Mouse (Mus musculus) left cerebral cortex, adult 2 months (tissue): Measurements from ENCODE around the gene Olfr1216. TPM values are rescaled to one million over a fixed set of nuclear protein-coding genes. Genes with fewer than 3 reads are reported as not detected.
"Not testable (repeated sequence)": the region's sequence is repeated elsewhere in the genome, so short reads cannot be mapped to it uniquely, and the experiment has no call there.

Experiments
- DNase-seq, 2 experiments: peaks; one replicate each; pipeline ENCODE4 v3.0.0; 2021 to 2022; ENCODE audit warnings: low spot score in 2 of 2, mixed read lengths in 1 of 2; ENCODE audit errors: extremely low spot score in 1 of 2
- H3K27ac ChIP-seq: fragments of 200-600 bp; 2 replicates; pipeline ENCODE4 v1.8.1; 2022
- H3K4me3 ChIP-seq: fragments of 200-600 bp; 2 replicates; pipeline ENCODE4 v1.8.1; 2022
- CTCF ChIP-seq: fragments of 200-600 bp; IDR thresholded peaks from 2 replicates; pipeline ENCODE4 v1.8.1; 2022; ENCODE audit warnings: antibody characterized with exemption, mild to moderate bottlenecking, moderate library complexity
- intact Hi-C: fragments of 180-260 bp; cut with DNase I; formaldehyde crosslinking; loops from one replicate; pipeline ENCODE4 v1.15.1; 2025
- long read RNA-seq, 2 experiments: library from polyadenylated mRNA; stranded (forward); transcript quantifications; one replicate each; pipeline ENCODE4 v2.0.0; 2021; ENCODE audit warnings: borderline mapping rate in 2 of 2
- total RNA-seq, 2 experiments: library from RNA; stranded (reverse); gene quantifications; 2 replicates each; pipeline ENCODE4 v1.2.3; 2021

Olfr1216 gene
- not detected for total RNA-seq
- long read RNA-seq, experiment 1, result 0 reads
- long read RNA-seq, experiment 2, result 0 reads

DNA sequence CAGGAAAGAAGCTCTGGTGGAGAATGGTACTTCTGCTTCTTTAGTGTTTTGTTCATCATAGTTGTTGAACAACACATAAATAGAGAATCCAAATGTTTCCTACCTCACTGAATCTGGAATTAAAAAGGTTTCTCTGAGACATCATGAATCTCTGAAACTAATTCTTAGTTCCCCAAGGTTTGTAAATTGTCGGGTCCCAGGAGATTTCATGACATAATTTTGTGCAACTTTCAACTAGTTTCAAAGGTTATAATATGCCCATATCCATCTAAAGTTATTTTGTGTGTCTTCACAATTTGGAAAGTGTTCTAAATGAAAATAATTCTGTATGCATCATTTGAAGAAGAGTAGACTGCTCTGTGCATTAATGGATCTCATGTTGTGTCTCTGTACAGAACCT, at the start of gene Olfr1216:
Olfr1216 (minus strand) TSS at position 101 of the 400 bp plus-strand sequence.
- no peak within 1 kb of the TSS for H3K4me3 ChIP-seq
- no peak for TF ChIP-seq CTCF
- no peak for DNase-seq
- intact Hi-C loops, result no loop called here
- H3K27ac ChIP-seq, result no peak within 1 kb of the TSS

DNA sequence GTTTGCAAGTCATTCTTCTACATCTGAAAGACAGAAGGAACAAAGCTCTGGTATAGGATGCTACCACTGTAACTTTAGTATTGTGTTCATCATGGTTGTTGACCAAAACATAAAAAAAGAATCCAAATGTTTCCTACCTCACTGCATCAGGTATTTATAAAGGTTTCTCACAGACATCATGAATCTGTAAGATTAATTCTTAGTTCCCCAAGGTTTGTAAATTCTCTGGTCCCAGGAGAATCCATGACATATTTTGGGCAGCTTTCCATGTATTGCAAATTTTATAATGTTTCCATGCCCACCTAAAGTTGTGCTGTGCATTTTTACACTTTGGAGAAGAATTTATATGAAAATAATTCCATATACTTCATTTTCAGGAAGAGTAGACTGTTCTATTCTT, 42.9 kb upstream of the Olfr1216 start, which contains the start of gene Olfr1218:
Olfr1218 (minus strand) TSS at position 101 of the 400 bp plus-strand sequence.
- TF ChIP-seq CTCF, result no peak

DNA sequence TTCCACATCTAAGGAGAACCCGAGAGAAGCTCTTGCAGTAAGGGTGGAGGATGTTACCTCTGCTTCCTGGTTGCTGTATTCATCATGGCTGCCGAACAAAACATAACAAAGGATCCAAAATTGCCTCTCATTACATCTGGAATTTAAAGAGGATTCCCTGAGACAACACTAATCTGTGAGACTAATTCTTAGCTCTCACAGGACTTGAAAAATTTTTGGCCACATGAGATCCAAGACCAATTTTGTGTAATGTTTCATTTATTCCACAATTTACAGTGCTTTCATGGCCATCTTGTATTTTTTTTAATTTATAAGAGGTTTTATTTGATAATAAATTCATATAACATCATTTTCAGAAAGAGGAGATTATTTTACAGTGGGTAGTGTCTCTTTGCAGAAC, 13.8 kb upstream of the Olfr1216 start, which contains the start of gene Olfr1217:
Olfr1217 (minus strand) TSS at position 101 of the 400 bp plus-strand sequence.
- no peak for TF ChIP-seq CTCF
- DNase-seq, result no peak
- intact Hi-C loops, result no loop called here

More for the DNA sequence above, 42.9 kb upstream of the Olfr1216 start, which contains the start of gene Olfr1218:
- DNase-seq, result no peak
- H3K27ac ChIP-seq, result no peak within 1 kb of the TSS
- no peak within 1 kb of the TSS for H3K4me3 ChIP-seq
- intact Hi-C loops, result no loop called here

DNA sequence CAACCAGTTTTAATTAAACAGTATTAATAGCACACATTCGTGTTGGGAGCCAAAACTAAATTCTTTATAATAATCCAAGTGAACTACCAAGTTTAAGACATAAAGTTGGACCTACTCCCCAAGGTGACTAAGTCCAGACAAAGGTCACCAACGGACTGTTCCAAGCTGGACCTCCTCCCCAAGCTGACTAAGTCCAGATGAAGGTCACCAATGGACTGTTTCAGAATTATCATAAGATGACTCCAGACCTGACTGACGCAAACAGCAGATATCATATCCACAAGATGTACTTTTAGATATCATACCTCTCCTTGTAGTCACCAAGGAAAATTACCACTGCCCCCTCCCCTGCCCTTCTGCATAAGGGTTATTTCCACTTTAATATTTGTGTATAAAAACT, 3.3 kb upstream of the Olfr1216 start:
- H3K4me3 ChIP-seq, intact Hi-C loops, DNase-seq, H3K27ac ChIP-seq: not testable (repeated sequence)

More for the DNA sequence above, 13.8 kb upstream of the Olfr1216 start, which contains the start of gene Olfr1217:
- Histone ChIP-seq H3K4me3 (no peak within 1 kb of the TSS), H3K27ac (no peak within 1 kb of the TSS)

DNA sequence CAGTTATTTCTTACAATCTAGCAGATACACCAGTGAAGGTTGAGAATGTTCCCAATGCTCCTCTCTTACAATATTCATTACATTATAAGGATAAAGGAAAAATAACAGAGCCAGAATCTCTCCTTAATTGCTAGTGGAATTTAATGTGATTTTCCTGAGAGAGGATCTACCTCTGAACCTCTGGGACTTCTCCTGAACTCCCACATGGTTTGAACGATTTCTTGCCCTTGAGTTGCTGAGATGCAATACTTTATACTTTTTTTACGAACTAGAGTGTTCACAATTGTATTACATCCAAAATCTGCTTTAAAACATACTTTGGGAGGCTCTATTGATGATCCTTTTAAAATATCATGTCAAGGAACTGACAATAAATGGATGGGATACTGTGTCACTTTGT, 11.3 kb downstream of the Olfr1216 start, which contains the start of gene Olfr1215:
Olfr1215 (minus strand) TSS at position 101 of the 400 bp plus-strand sequence.
- intact Hi-C loops, result no loop called here
- DNase-seq, result no peak
- Histone ChIP-seq H3K4me3 (no peak within 1 kb of the TSS), H3K27ac (no peak within 1 kb of the TSS)
- no peak for TF ChIP-seq CTCF

DNA sequence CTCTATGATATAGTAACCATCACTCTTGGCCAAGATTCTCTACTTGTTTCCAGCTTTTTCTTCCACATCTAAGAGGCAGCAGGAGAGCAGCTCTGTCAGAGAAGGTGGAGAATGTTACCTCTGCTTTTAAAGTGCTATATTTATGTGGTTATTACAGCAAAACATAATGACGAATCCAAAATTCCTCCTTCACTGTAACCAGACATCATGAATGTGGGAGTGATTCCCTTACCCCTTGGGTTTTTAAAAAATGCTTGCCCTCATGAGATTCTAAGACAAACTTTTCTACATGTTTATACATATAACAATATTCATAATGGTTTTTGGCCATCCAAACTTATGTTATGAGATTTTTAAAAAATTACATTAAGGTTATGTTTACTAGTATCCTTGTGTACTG, 25.6 kb downstream of the Olfr1216 start, which contains the start of gene Olfr1214:
Olfr1214 (minus strand) TSS at position 101 of the 400 bp plus-strand sequence.
- no peak for TF ChIP-seq CTCF
- no peak for DNase-seq
- intact Hi-C loops, result no loop called here
- H3K27ac ChIP-seq, result no peak within 1 kb of the TSS
- H3K4me3 ChIP-seq, result no peak within 1 kb of the TSS

DNA sequence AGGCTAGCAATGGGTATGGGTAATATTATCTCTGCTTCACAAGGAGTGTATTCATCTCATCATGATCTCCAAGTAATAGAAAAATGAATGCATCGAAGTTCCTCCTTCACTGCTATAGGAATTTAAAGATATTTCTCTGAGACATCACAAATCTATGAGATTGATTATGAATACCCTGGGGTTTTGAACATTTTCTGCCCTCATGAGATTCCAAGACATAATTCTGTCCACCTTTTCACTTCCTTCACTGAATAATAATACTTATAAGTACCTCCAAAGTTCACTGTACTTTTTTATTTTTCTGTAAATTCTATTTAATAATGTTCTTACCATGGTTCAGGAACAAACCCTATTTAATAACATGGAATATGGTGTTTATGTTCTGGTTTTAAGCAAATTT, 38.0 kb downstream of the Olfr1216 start, which contains the start of gene Gm13762:
Gm13762 (minus strand) TSS at position 101 of the 400 bp plus-strand sequence.
- Histone ChIP-seq H3K27ac (no peak within 1 kb of the TSS), H3K4me3 (no peak within 1 kb of the TSS)
- intact Hi-C loops, result no loop called here
- DNase-seq, result no peak
- TF ChIP-seq CTCF, result no peak

Other genes with a start within 250 kb of the Olfr1216 start
- not detected for gene Olfr1200, start 247.9 kb downstream of the Olfr1216 start, total RNA-seq
- not detected for gene Olfr1201, start 225.3 kb downstream of the Olfr1216 start, total RNA-seq
- gene Olfr1202, start 203.8 kb downstream of the Olfr1216 start, total RNA-seq, result not detected
- not detected for gene Olfr1205, start 188.6 kb downstream of the Olfr1216 start, total RNA-seq
- gene Olfr1204, start 169.0 kb downstream of the Olfr1216 start, total RNA-seq, result not detected
- not detected for gene Olfr1206, start 155.1 kb downstream of the Olfr1216 start, total RNA-seq
- gene Olfr1208, start 116.0 kb downstream of the Olfr1216 start, total RNA-seq, result not detected
- gene Olfr1209, start 103.2 kb downstream of the Olfr1216 start, total RNA-seq, result not detected
- gene Olfr1211, start 80.2 kb downstream of the Olfr1216 start, total RNA-seq, result not detected
- not detected for gene Olfr1212, start 64.4 kb downstream of the Olfr1216 start, total RNA-seq
- not detected for gene Gm13762, start 38.1 kb downstream of the Olfr1216 start, total RNA-seq
- gene Olfr1214, start 25.7 kb downstream of the Olfr1216 start, total RNA-seq, result not detected
- not detected for gene Olfr1215, start 11.4 kb downstream of the Olfr1216 start, total RNA-seq
- gene Olfr1217, start 13.7 kb upstream of the Olfr1216 start, total RNA-seq, result not detected
- not detected for gene Olfr1218, start 42.8 kb upstream of the Olfr1216 start, total RNA-seq
- gene Olfr1219, start 65.2 kb upstream of the Olfr1216 start, total RNA-seq, result not detected
- gene Olfr1220, start 88.5 kb upstream of the Olfr1216 start, total RNA-seq, result not detected
- gene Olfr1221, start 98.9 kb upstream of the Olfr1216 start, total RNA-seq, result not detected
- gene Olfr1222, start 114.7 kb upstream of the Olfr1216 start, total RNA-seq, result not detected
- gene Olfr1223, start 133.2 kb upstream of the Olfr1216 start, total RNA-seq, result not detected
- gene Olfr1224-ps1, start 145.8 kb upstream of the Olfr1216 start, total RNA-seq, result not detected
- gene Olfr1225, start 156.3 kb upstream of the Olfr1216 start, total RNA-seq, result not detected
- gene Olfr1226, start 181.7 kb upstream of the Olfr1216 start, total RNA-seq, result not detected
- not detected for gene Olfr1228, start 235.7 kb upstream of the Olfr1216 start, total RNA-seq